Mouse (Mus musculus) embryonic facial prominence, embryonic 14.5 days (tissue): ENCODE measurements around the gene 1700025G04Rik. TPM values are rescaled to one million over a fixed set of nuclear protein-coding genes. Genes with fewer than 3 reads are reported as not detected.
A peak's percentile ranks its signal among the peaks of the same experiment; 100 is the strongest.

Source experiments
- ATAC-seq: fragments of 200-750 bp; cut with Nextera tagmentation; 2 replicates; pipeline ENCODE4 v1.8.0; 2017; ENCODE audit warnings: low read depth, moderate number of reproducible peaks, moderate TSS enrichment
- DNase-seq: peaks from one replicate; pipeline ENCODE4 v3.0.0-alpha.2; 2015; ENCODE audit warnings: low spot score
- H3K27ac ChIP-seq: fragments of 300-500 bp; sonication (generic); replicated peaks from 2 replicates; pipeline ENCODE4 v1.5.1; 2014; ENCODE audit warnings: low read depth, mild to moderate bottlenecking, low read length, moderate library complexity
- H3K27me3 ChIP-seq: fragments of 300-500 bp; sonication (generic); replicated peaks from 2 replicates; pipeline ENCODE4 v1.6.1; 2014; ENCODE audit warnings: low read length; ENCODE audit not compliant: control insufficient read depth, insufficient read depth
- H3K36me3 ChIP-seq: fragments of 300-500 bp; sonication (generic); 2 replicates; pipeline ENCODE4 v1.6.1; 2014; ENCODE audit warnings: low read length, mixed read lengths; ENCODE audit not compliant: control insufficient read depth, insufficient read depth
- H3K4me1 ChIP-seq: fragments of 300-500 bp; sonication (generic); 2 replicates; pipeline ENCODE4 v1.6.1; 2014; ENCODE audit warnings: antibody characterized with exemption, low read length; ENCODE audit not compliant: control insufficient read depth, insufficient read depth
- H3K4me2 ChIP-seq: fragments of 300-500 bp; sonication (generic); 2 replicates; pipeline ENCODE4 v1.6.1; 2014; ENCODE audit warnings: low read depth, mild to moderate bottlenecking, low read length, moderate library complexity, mixed read lengths
- H3K4me3 ChIP-seq: fragments of 300-500 bp; sonication (generic); 2 replicates; pipeline ENCODE4 v1.5.1; 2014; ENCODE audit warnings: low read depth, mild to moderate bottlenecking, low read length
- H3K9ac ChIP-seq: fragments of 300-500 bp; sonication (generic); 2 replicates; pipeline ENCODE4 v1.6.1; 2014; ENCODE audit warnings: low read depth, mild to moderate bottlenecking, low read length, moderate library complexity, mixed read lengths
- H3K9me3 ChIP-seq: fragments of 300-500 bp; sonication (generic); 2 replicates; pipeline ENCODE4 v1.6.1; 2016; ENCODE audit warnings: low read length; ENCODE audit not compliant: control insufficient read depth
- WGBS: fragments of 180-500 bp; shearing (Covaris S2); extraction: QIAGEN DNeasy Blood & Tissue Kit; methylation state at CpG from one replicate; pipeline ENCODE4 v1.1.7; 2014; 5-methylcytosine and 5-hydroxymethylcytosine counted together
- polyA plus RNA-seq: library from polyadenylated mRNA; unstranded; fragments of >200 nt; fragmentation: Nextera tagmentation; extraction: Ambion mirVana; gene quantifications from 2 replicates; pipeline ENCODE4 v1.2.1, GENCODE M21; 2014

1700025G04Rik gene
- polyA plus RNA-seq, 1 experiment from 2014 or later = 35.5 TPM

- no peaks in the 10 kb centered on the region for H3K36me3 ChIP-seq
- no peaks in the 10 kb centered on the region for H3K9me3 ChIP-seq
- peak overlapping the region; percentile 88 for H3K27ac ChIP-seq
- H3K9ac ChIP-seq = peak overlapping the region; percentile 80
- H3K4me1 ChIP-seq = peaks cover 32% of the 10 kb centered on the region
- peak overlapping the region; percentile 85 for H3K4me2 ChIP-seq
- peak overlapping the region; percentile 91 for H3K4me3 ChIP-seq
- peak; percentile 63 for ATAC-seq
- 3% methylated on average over 24 of the region's 36 CpGs for WGBS
- DNase-seq = peak; percentile 81
- no peaks in the 10 kb centered on the region for H3K27me3 ChIP-seq
Observed at GRCm38 (mm10) chr1:152090564-152091545, 930 bp upstream of the 1700025G04Rik start.

- WGBS = 0% methylated on average over 4 of the region's 25 CpGs
- H3K9me3 ChIP-seq = no peaks in the 10 kb centered on the region
- H3K27me3 ChIP-seq = no peaks in the 10 kb centered on the region
- DNase-seq = peak; percentile 56
- H3K4me3 ChIP-seq = peak overlapping the region; percentile 91
- H3K36me3 ChIP-seq = no peaks in the 10 kb centered on the region
- H3K27ac ChIP-seq = peak overlapping the region; percentile 88
- H3K4me2 ChIP-seq = peak overlapping the region; percentile 85
- peak overlapping the region; percentile 80 for H3K9ac ChIP-seq
- peak; percentile 7; the same call in 1 of the 2 replicates for ATAC-seq
- H3K4me1 ChIP-seq = peaks cover 44% of the 10 kb centered on the region
Observed at GRCm38 (mm10) chr1:152089526-152089925, 399 bp downstream of the 1700025G04Rik start.

GRCm38 (mm10) chr1:152088791-152089401, 1.0 kb downstream of the 1700025G04Rik start:
- 2% methylated on average over 16 of the region's 16 CpGs for WGBS
- Histone ChIP-seq H3K27me3 (no peaks in the 10 kb centered on the region), H3K9ac (peak overlapping the region; percentile 80), H3K4me1 (peaks cover 50% of the 10 kb centered on the region), H3K9me3 (no peaks in the 10 kb centered on the region), H3K36me3 (no peaks in the 10 kb centered on the region), H3K4me3 (peak overlapping the region; percentile 91), H3K27ac (peak overlapping the region; percentile 88), H3K4me2 (peak overlapping the region; percentile 85)
- ATAC-seq (no peak), DNase-seq (peak; percentile 78)

GRCm38 (mm10) chr1:152088030-152088429, 1.9 kb downstream of the 1700025G04Rik start:
- Histone ChIP-seq H3K36me3 (no peaks in the 10 kb centered on the region), H3K27me3 (no peaks in the 10 kb centered on the region), H3K9me3 (no peaks in the 10 kb centered on the region), H3K4me2 (peak overlapping the region; percentile 85), H3K4me3 (peak overlapping the region; percentile 91), H3K4me1 (peaks cover 52% of the 10 kb centered on the region), H3K27ac (no peak overlapping the region), H3K9ac (0 out of 2 replicates have a peak overlapping the region, but pooled peaks have one; percentile 80)
- DNase-seq (no peak), ATAC-seq (no peak)
- WGBS = 55% methylated on average over 5 of the region's 5 CpGs

GRCm38 (mm10) chr1:152086951-152087350, 3.0 kb downstream of the 1700025G04Rik start:
- Histone ChIP-seq H3K4me2 (peak overlapping the region; percentile 85; the same call in 1 of the 2 replicates), H3K4me1 (peaks cover 52% of the 10 kb centered on the region), H3K27ac (no peak overlapping the region), H3K9me3 (no peaks in the 10 kb centered on the region), H3K9ac (no peak overlapping the region), H3K27me3 (no peaks in the 10 kb centered on the region), H3K4me3 (no peak overlapping the region), H3K36me3 (no peaks in the 10 kb centered on the region)
- ATAC-seq (no peak), DNase-seq (peak; percentile 33)
- 65% methylated on average over 3 of the region's 3 CpGs for WGBS

GRCm38 (mm10) chr1:152085561-152085960, 4.4 kb downstream of the 1700025G04Rik start:
- WGBS = 68% methylated on average over 5 of the region's 5 CpGs
- H3K4me1 ChIP-seq = peaks cover 47% of the 10 kb centered on the region
- no peaks in the 10 kb centered on the region for H3K36me3 ChIP-seq
- H3K4me2 ChIP-seq = peak overlapping the region; percentile 44
- no peak overlapping the region for H3K9ac ChIP-seq
- H3K4me3 ChIP-seq = no peak overlapping the region
- H3K27me3 ChIP-seq = no peaks in the 10 kb centered on the region
- H3K9me3 ChIP-seq = no peaks in the 10 kb centered on the region
- peak overlapping the region; percentile 54; the same call in 1 of the 2 replicates for H3K27ac ChIP-seq
- DNase-seq = no peak
- no peak for ATAC-seq

GRCm38 (mm10) chr1:152084638-152085345, 5.1 kb downstream of the 1700025G04Rik start:
- Histone ChIP-seq H3K9ac (no peak overlapping the region), H3K4me1 (peaks cover 47% of the 10 kb centered on the region), H3K27me3 (no peaks in the 10 kb centered on the region), H3K4me3 (peak overlapping the region; percentile 18), H3K4me2 (peak overlapping the region; percentile 44), H3K27ac (peak overlapping the region; percentile 54; the same call in 1 of the 2 replicates), H3K36me3 (no peaks in the 10 kb centered on the region), H3K9me3 (no peaks in the 10 kb centered on the region)
- DNase-seq (peak; percentile 85), ATAC-seq (peak; percentile 72)
- WGBS = 17% methylated on average over 15 of the region's 15 CpGs
